Mouse (Mus musculus): Measurements from ENCODE around the gene Egfl8.

The Egfl8 gene

DNA sequence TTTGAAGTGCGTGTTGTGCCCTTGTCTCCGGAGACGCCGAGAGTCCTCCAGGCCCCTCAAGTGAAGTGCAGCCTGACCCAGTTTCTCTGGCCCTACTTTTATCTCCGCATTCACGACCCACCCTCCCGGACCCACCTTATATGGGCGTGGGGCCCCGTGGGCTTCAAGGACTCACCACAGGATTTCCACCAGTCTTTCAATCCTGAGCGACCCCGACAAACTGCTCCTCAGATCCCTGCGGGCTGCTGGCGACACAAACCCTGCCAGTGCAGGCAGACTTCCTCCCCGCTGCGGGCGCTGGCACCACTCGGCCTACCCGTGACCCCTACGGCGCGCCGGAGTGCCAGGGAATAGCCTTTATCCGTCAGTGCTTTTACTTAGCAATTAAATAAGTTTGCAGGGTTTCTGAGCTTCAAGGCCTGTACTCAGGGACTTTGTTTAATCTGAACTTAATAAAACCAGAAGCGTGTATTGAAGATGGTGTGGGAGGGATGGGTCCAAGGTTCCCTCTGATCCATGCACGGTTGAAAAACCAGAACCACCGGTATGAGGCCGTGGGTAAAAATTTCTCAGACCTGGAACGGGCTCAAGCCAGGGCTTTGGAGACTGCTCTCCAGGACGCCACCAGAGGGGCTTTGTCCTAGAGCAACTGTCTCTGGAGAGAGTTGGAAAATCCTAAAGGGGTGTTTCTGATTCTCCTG is 12.3 kb upstream of the Egfl8 start, which contains the start of gene Ppt2:
Gene Ppt2 (minus strand): TSS at position 568 of the 701 bp plus-strand sequence.
- no peak for DNase-seq (ENCODE audit: low spot score)

DNA sequence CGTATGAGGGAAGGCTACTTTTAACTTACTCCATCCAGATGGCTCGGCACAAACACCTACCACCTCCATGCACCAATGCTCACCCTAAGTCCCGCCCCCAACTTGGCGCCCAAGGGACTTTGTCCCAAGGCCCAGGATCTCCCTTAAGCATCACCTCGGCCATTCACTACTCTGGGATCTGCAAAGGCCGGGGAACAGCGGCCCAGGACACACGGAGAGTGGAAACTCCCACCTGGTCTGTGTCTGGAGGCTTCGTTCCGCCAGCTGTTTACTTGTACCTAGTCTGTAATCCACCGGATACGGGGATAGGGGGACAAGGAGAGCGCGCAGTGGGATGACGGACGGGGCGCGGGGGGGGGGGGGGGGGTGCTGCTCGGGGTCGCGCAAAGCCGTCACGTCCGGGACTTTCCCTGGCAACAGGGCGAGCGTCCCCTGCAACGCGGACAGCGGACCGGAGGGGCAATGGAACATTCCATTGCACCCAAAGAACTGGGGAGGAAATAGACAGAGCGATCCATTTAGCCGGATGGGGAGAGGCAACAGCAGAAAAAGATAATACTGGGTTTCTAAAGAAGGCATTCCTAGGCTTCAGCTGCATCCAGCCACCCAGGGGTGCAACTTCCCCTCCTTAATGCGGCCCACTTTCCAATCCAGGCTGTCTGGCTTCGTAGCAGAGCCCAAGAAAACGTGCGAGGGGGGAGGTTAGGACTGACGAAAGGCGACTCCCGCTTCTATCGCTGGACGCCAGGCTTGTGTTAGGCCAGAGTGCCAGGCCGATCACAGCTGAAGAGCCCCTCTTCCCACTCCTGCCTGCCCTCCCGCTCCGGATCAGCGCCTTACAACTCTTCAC is 11.5 kb upstream of the Egfl8 start:
- DNase-seq (ENCODE audit: low spot score) = peak; percentile 84

DNA sequence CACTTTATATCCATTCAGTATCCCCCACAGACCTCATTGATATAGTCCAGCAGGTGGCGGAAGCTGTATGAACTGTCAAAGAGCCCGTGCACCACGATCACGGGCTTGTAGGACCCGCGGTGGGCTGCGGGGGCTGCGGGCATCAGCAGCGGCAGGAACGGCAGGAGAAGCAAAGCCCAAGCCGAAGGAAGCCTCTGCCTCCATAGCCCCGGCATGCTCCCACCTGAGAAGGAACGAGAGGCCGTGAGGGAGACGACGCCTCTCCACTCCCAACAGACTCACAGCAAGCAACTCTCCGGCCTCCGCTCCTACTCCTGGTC is 11.0 kb upstream of the Egfl8 start:
- DNase-seq (ENCODE audit: low spot score) = no peak

DNA sequence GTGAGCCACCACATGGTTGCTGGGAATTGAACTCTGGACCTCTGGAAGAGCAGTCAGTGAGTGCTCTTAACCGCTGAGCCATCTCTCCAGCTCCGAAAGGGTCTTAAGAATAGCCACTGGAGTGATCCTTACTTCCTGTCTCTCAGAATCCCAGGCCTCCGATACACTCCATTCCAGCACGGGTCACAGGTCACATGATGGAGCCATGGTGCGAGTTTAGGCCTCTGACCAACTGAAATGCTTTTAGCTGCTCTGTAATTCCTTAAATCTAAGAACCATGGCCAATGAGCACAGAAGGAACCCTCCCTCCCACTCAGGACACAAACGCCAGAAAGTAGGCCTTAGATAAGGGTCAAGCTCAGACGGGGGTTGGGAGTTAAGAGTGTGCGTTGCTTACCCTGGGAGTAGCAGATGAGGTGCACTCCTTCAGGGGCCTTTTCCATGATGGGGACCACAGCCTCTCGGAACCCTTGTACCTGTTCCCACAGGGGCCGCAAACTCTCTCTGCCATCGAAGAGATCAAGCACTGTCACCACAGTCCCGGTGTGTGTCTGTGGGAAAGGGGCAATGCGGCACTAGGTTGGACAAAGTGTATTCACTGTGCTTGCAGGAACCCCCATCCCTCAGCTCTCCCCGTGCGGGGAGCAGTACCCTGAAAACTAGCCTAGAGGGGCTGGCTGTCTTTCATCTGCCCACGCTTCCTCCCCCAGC is 10.4 kb upstream of the Egfl8 start:
- no peak for DNase-seq (ENCODE audit: low spot score)

DNA sequence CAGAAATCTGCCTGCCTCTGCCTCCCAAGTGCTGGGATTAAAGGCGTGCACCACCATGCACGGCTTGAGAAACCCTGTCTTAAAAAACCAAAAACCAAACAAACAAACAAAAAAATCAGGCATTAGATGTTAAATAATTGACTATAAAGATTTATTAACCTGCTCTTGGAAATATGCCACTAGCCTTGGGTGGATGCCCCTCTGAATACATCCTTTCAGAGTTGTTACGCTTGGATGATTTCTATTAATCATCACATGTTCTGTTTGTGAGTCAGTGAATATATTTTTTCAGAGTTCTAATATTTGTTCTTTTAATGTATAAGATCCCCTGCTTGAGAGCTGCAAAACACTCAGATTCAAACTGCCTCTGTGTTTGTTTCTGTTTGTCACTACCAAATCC is 9.2 kb upstream of the Egfl8 start:
- DNase-seq (ENCODE audit: low spot score) = no peak

DNA sequence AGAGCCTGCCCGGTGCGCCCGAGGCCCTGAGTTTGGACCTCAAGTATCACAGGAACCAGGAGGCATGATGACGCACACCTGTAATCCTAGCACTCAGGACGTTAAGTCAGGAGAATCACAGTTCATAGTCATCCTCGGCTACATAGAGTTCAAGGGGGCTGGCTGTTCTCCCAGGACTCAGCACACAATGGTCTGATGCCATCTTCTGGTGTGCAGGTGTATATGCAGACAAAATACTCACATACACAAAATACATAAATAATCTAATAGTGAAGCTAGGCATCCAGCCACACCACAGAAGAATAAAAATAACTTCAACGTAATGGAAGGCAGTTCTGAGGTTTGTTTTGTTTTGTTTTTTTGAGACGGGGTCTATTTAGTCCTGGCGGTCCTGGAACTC is 7.4 kb upstream of the Egfl8 start:
- no peak for DNase-seq (ENCODE audit: low spot score)

DNA sequence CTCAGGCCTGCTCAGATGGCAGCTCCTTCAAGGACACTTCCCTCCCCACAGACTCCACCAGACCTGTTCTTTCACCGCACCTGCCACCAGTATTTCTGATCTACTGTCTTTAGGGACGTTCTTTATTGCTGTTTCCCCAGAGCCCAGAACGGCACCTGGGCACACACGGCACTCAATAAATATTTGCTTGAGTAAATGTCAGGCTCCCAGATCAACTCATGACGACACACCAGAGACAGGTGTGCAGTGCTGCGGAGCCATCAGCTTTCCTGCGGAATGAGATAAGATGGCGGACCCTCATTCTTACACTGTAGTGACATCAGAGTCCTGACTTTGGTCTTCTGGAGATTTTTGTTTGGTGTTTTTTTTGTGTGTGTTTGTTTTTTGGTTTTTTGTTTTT is 5.2 kb upstream of the Egfl8 start:
- no peak for DNase-seq (ENCODE audit: low spot score)

DNA sequence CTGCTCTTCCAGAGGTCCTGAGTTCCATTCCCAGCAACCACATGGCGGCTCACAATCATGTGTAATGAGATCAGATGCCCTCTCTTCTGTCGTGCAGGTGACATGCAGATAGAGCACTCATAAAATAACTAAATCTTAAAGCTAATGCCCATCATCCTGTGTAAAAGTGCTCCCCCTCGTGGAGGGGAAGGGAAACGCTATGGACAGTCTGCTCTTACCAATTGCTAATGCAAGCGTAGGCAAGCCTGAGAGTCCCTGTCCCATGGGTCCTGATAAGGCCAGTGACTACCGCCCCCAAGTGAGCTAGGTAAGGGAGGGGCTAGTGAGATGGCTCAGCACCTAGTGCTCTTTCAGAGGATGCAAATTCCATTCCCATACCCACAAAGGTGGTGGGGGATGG is 3.2 kb upstream of the Egfl8 start:
- DNase-seq (ENCODE audit: low spot score) = no peak

DNA sequence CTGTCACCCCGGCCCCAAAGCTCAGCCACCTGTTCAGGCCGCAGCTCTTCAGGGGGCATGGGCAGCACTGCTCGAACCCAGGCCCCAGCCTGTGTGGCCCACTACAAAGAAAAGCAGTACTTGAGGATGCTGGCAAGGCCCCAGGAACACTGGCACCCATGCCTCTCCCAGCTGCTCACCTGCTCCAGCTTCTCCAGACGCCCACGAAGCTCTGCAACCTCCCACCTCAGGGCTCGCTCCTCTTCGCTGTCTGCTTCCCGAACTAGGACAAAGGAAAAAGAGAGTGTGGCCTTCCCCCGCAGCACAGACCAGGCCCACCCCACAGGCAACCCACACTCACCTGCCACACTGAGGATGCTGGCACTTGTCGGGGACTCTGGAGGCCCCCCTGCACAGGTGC is 1.9 kb downstream of the Egfl8 start:
- no peak for DNase-seq (ENCODE audit: low spot score)

DNA sequence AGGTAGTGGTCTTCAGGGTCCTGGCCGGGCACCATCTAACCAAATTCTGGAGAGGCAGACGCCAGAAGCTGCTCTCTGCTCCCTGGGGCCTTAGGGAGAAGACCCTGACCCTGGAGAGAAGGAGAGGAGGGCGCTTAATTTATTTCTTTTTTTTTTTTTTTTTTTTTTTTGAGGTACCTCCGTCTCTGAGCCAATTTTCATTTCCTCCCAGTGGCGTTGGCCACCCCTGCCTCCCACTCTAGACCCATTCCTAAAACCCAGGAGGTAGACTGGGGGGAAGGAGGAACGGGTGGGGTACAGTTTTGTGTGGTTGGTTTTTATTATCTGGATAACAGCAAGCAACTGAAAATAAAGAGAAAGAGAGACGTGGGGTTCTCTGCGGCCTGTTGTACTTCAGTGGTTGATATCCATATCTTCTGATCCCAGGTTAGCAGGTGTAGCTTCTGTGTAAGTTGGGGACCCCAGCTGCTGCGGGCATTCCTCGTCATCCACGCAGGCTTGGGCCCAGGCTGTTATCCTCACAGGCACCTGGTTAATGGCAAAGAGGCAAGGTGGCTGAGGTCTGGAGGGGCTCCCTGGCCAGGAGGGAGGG is 2.6 kb downstream of the Egfl8 start:
- DNase-seq (ENCODE audit: low spot score) = no peak

DNA sequence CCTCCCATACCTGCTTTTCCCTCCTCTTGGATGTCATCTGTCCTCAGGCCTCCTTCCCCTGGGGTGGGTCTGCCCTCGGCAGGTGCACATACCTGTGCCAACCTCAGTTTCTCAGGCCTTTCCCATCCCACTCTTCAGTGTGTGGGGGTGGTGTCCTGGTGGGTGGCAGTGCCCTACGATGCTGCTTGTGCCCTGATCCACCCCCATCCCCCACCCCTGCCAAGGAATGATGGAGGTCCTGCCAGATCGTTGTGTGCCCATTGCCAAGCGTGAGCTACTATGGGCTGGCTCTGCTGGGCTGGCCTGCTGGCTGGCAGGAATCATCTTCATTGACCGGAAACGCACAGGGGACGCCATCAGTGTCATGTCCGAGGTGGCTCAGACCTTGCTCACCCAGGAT is 4.7 kb downstream of the Egfl8 start:
- DNase-seq (ENCODE audit: low spot score) = no peak

DNA sequence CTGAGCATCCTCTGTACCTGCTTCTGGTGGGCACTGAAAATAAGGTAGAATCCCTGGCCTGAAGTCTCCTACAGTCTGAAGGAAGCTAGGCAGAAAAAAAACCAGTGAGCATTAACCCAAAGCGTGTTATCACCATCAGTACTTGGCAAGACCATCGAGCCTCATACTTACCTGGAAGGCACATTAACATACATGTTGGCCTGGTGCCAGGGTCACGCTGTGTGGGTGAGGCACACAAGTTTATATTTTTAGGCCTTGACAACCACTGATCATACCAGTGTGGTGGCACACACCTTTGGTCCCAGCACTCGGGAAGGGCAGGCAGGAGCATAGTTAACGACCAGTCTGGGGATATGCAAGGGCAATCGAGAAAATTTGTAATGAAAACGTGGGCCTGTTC is 7.8 kb downstream of the Egfl8 start:
- DNase-seq (ENCODE audit: low spot score) = no peak

DNA sequence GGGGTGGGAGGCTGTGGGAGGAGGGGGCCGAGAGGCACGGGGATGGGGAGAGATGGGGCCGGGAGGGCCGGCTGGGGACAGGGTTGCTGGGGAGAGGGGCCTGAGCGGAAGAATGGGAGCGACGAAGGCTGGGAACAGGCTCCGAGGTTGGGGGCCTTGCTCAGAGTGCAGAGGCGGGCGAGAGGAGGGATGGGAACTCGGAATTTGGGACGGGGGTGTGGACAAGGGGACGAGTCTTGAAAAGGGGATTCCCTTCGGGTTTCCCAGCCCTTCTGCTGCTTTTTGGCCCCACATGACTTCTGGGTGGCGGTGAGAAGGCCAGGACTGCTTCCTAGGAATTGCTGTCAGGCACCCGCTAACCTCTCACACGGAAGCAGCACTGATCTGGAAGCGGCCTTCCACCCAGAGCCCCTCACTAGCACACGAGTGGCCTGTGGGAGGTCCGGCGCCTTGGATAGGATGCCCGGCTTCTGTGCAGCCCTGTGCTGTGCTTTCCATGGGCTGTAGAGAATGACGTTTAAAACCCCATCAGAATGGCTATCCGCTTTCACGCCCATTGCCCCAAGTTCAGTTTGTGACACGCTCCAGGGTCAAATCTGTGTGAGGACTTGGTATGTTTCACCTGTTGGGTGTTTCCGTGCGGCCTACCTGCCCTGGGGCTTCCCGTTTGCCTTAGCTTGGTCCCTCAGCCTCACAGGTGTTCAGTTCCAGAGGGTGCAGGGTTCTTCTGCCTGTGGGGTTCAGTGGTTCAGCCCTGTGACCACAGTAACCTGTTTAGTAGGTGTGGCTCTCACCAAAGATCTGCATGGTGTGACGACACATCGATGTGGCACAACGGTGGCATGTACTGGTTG is 9.4 kb downstream of the Egfl8 start:
- no peak for DNase-seq (ENCODE audit: low spot score)

DNA sequence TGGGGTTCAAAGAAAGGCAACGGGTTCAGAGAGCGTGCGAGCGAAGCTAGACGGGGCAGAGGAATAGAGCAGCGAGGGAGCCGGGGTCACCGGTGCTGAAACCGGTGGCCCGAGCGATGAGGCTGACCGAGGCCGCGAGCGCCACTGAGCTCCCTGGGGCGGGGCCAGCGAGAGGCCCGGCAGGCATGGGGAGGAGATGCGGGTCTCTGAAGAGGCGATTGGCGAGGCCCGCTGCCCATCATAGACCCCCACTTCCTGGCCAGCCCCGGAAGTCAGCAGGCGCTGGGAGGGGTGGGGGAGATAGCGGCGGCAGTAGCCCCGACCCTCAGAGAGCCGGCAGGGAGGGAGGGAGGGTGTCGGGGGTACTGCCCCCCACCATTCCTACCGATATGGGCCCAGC is 10.2 kb downstream of the Egfl8 start:
- DNase-seq (ENCODE audit: low spot score) = peak; percentile 95

DNA sequence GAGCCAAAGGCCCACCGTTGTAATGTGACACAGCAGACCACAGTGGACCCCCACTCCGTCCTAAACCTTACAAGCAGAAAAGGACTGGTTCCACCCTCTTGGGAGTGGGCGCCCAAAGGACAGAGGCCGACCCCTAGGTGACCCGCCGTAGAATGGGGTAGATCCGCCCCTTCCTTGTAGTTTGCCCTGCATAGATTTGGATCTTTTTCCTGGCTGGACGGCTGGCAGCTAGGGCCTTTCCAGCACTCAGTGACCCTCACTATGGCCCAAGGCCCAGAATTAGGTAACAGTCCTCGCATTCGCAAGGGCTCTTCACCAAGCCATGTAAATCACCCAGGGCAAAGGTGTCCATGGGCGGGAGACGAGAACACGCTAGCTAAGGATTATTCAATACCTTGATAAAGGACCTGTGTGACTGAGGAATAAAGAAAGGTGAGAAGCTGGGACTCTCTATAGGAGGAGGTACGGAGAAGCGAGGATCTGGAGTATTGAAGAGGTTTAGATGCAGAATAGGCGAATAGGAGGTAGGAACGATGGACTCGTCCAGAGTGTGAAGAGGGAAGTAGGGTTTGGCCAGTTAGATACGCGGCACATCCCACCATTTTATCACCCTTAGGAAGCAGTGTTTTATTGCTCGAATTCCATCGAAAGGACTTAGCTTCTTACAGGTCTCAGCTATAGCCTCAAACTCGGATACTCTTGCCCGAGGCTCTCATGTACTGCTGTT is 11.1 kb downstream of the Egfl8 start:
- DNase-seq (ENCODE audit: low spot score) = no peak

DNA sequence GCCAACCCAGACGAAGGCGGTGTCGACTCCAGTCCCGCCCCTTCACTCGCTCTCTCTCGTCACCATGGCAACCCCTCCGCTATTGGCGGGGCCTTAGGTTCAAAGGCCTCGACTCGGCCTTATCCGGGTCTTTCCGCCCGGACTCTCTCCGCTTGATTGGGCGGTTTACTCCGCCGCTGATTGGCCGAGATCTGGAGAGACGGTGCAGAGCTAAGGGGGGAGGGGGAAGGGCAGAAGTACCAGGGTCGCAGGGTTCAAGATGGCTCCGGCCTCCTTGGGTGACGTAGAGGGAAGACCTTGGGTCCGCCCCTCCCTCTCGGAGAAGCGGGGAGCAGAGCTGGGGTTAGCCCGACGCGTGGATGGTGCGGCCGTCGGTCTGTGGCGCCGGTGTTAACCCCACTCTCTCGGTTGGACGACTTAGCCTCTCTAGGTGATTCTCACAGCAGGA is 11.7 kb downstream of the Egfl8 start, which contains the start of gene Agpat1:
Gene Agpat1 (plus strand): TSS at position 202 of the 448 bp plus-strand sequence.
- peak; percentile 99 for DNase-seq (ENCODE audit: low spot score)

DNA sequence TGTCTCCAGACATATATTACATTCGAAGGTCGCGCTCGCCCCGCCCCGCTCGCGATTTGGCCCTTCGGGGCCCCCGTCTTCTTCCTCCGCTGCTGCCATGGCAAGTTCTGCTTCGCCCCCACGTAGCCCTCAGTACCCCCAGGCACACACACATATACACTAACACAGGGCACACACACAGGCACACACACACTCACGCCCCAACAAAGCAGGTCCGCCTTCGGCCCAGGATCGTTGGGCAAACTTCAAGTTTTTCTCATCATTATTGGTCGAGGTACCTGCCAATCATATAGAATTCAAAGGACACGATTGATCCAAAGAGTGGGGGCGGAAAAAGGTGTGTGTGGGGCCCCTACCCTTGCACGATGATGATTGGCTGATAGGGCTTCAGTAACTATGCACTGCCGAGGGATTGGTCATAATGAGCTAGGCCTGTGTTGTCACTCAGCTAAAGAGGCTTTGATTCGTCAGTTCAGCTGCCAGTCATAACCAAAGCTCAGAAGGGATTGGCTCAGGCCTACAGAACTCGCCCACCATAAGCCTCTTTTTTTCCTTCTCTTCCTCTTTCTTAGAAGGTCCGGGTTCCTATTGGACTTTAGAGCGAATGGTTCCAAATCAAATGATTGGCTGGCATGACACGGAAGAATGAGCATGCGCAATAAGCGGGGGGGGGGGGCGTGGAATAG is 12.3 kb downstream of the Egfl8 start, which contains the start of gene Rnf5:
Gene Rnf5 (minus strand): TSS at position 316 of the 686 bp plus-strand sequence.
- DNase-seq (ENCODE audit: low spot score) = peak; percentile 99

DNA sequence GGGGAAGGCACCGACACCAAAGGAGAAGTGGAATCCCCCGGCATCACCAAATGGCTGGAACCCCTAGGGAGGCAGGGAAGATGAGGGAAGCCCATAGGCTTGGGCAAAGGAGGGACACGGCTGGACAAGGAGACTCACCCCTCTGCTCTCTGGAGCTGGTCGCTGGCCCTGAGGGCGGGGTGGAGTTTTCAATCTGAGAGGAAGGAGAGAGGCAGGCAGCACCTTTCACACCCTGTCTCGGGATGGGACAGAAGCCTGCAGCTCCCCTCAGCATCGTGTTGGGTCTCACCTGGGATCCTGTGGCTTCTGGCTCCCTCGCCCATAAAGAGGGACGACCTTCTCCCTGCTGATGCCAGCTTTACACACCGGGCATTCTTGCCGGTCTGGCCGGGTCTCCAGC is 14.0 kb downstream of the Egfl8 start:
- DNase-seq (ENCODE audit: low spot score) = no peak

DNA sequence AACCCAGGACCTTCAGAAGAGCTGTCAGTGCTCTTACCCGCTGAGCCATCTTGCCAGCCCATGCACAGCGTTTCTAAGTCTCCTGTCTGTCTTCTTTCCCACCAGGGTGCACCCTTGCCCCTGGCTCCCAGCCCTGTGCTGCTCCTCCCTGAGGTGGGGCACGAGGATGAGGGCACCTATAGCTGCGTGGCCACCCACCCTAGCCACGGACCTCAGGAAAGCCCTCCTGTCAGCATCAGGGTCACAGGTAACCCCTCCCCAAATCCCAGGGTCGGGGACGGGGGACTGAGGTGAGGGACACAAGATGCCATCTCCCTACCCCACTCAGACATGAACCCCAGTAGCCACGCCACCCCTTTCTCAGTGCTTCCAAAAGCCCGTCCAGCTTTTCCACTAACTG is 15.9 kb downstream of the Egfl8 start:
- no peak for DNase-seq (ENCODE audit: low spot score)

DNA sequence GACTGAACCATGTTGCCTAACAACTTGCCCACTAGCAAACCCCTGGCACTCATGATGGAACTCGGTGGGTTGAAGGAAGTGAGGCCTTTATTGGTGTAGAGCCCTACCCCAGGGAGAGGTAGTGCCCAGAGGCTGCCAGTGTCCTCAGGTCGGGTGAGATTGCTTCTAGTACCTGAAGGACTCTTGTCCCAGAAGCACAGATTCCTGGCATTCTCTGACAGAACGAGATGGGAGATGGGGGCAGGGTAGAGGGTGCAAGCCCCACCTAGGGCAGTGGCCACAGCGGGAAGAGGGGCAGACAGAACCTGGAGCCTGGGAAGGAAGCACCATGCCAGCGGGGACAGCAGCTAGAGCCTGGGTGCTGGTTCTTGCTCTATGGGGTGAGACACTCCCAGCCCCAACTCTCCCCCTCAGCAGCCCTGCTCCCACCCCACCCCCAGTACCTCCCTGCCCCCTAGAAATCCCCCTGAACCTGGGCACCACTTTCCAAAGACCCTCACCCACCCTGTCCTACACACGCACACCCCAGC is 18.1 kb downstream of the Egfl8 start, which contains the start of gene Ager:
Gene Ager (plus strand): TSS at position 297 of the 530 bp plus-strand sequence.
- DNase-seq (ENCODE audit: low spot score) = no peak
